Mouse (Mus musculus) lung, embryonic 15.5 days (tissue): Measurements from ENCODE around the gene Washc4. TPM values are rescaled to one million over a fixed set of nuclear protein-coding genes. Genes with fewer than 3 reads are reported as not detected.

Experiments used
- ATAC-seq: fragments of 200-750 bp; cut with Nextera tagmentation; 2 replicates; pipeline ENCODE4 v1.8.0; 2017; ENCODE audit warnings: moderate number of reproducible peaks, borderline replicate concordance; ENCODE audit not compliant: low FRiP score, low TSS enrichment; ENCODE audit errors: extremely low read depth
- H3K27ac ChIP-seq: fragments of 300-500 bp; sonication (generic); 2 replicates; pipeline ENCODE4 v1.5.1; 2015; ENCODE audit warnings: moderate library complexity, mild to moderate bottlenecking, inconsistent platforms
- H3K27me3 ChIP-seq: fragments of 300-500 bp; sonication (generic); 2 replicates; pipeline ENCODE4 v1.6.1; 2015; ENCODE audit warnings: inconsistent platforms
- H3K36me3 ChIP-seq: fragments of 300-500 bp; sonication (generic); 2 replicates; pipeline ENCODE4 v1.6.1; 2015; ENCODE audit warnings: inconsistent platforms
- H3K4me1 ChIP-seq: fragments of 300-500 bp; sonication (generic); 2 replicates; pipeline ENCODE4 v1.6.1; 2015; ENCODE audit warnings: inconsistent platforms
- H3K4me2 ChIP-seq: fragments of 300-500 bp; sonication (generic); 2 replicates; pipeline ENCODE4 v1.6.1; 2015; ENCODE audit warnings: inconsistent platforms, mild to moderate bottlenecking, moderate library complexity
- H3K4me3 ChIP-seq: fragments of 300-500 bp; sonication (generic); 2 replicates; pipeline ENCODE4 v1.5.1; 2015; ENCODE audit warnings: mild to moderate bottlenecking, inconsistent platforms
- H3K9ac ChIP-seq: fragments of 300-500 bp; sonication (generic); 2 replicates; pipeline ENCODE4 v1.6.1; 2015; ENCODE audit warnings: inconsistent platforms
- H3K9me3 ChIP-seq: fragments of 300-500 bp; sonication (generic); 2 replicates; pipeline ENCODE4 v1.6.1; 2016; ENCODE audit warnings: inconsistent platforms
- WGBS: fragments of 180-500 bp; shearing (Covaris S2); methylation state at CpG from one replicate; pipeline ENCODE4 v1.1.7; 2015; 5-methylcytosine and 5-hydroxymethylcytosine counted together
- polyA plus RNA-seq: library from polyadenylated mRNA; unstranded; fragments of >200 nt; fragmentation: Nextera tagmentation; extraction: Ambion mirVana; gene quantifications from 2 replicates; pipeline ENCODE4 v1.2.1, GENCODE M21; 2015

The Washc4 gene
- polyA plus RNA-seq, 1 experiment from 2014 or later = 32.3 TPM

DNA sequence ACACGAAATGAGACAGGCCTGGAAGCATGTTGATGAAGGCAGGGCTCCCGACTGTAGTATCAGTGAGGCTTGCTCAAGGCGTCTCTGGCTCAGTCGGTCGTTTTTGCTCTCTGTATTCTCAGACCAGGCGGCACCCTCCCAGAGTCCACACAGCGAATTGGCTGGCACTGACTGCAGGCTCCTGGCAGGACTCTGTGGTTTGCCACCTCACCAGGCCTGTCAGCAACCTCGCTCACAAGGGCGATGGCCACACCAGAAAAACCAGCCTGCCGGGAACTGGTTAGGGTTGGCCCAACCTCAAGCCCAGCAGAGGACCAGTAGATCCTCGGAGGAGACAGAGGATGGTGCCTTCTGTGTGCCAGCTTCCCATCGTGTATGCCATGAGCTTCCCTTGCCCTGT lies 81.3 kb downstream of the Washc4 start:
- Histone ChIP-seq H3K27ac (no peak overlapping the region), H3K4me1 (0 out of 2 replicates have a peak, but pooled peaks cover 4% of the 10 kb centered on the region), H3K27me3 (no peaks in the 10 kb centered on the region), H3K36me3 (peaks cover 10% of the 10 kb centered on the region; the same call in 1 of the 2 replicates), H3K9ac (no peak overlapping the region), H3K4me2 (no peak overlapping the region), H3K4me3 (no peak overlapping the region), H3K9me3 (no peaks in the 10 kb centered on the region)
- ATAC-seq = no peak
- 76% methylated on average over 12 of the region's 12 CpGs for WGBS

DNA sequence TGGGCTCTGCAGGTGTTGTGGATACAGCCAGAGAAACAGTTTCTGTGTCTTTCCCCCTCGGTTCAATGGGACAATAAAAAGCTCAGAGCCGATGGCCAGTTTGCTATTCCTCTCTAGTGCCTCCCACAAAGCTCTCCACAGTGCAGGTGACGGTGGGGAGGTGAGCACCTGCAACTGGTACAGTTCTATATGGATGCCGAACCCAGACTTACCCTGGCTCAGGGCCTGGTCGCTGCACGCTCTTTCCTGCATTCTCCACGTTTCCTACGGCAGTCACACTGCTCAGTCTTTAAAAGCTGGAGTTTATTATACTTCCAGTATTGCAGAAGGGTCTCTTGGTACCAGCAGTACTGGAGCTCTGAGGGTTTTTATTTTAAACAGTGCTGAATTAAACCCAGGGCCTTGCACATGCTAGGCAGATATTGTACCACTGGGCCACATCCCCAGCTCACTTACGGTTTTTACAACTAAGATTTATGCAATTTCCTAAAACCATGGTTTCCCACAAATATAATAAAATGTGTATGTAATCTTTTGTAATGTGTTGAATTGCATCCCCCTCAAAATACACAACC lies 83.6 kb downstream of the Washc4 start:
- no peak overlapping the region for H3K4me3 ChIP-seq
- H3K27me3 ChIP-seq = no peaks in the 10 kb centered on the region
- 88% methylated on average over 9 of the region's 9 CpGs for WGBS
- H3K27ac ChIP-seq = no peak overlapping the region
- H3K9me3 ChIP-seq = no peaks in the 10 kb centered on the region
- peaks cover 10% of the 10 kb centered on the region; the same call in 1 of the 2 replicates for H3K36me3 ChIP-seq
- H3K4me2 ChIP-seq = no peak overlapping the region
- ATAC-seq = no peak
- H3K4me1 ChIP-seq = 0 out of 2 replicates have a peak, but pooled peaks cover 4% of the 10 kb centered on the region
- H3K9ac ChIP-seq = no peak overlapping the region

DNA sequence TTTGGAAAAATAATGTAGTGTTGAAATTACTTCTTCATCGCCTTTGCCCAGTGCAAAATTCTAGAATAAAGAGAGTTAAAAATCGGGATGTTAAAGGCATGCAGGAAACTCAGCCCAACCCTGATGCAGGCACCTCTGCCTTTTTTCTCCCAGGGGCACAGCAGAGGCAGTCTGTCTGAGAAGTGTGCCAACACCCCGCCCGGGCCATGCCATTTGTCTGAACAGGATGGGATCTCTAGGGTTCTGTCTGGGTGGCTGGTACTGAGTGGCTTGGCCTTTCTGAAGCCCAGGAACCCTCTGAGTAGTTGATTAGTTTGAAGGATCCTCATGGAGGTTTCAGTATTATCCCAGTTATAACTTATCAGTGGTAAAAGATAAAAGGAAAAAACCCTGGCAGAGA lies 84.7 kb downstream of the Washc4 start:
- 79% methylated on average over 4 of the region's 4 CpGs for WGBS
- no peak overlapping the region for H3K4me3 ChIP-seq
- ATAC-seq = no peak
- H3K4me2 ChIP-seq = no peak overlapping the region
- H3K27ac ChIP-seq = no peak overlapping the region
- no peak overlapping the region for H3K9ac ChIP-seq
- peaks cover 10% of the 10 kb centered on the region; the same call in 1 of the 2 replicates for H3K36me3 ChIP-seq
- no peaks in the 10 kb centered on the region for H3K27me3 ChIP-seq
- 0 out of 2 replicates have a peak, but pooled peaks cover 4% of the 10 kb centered on the region for H3K4me1 ChIP-seq
- no peaks in the 10 kb centered on the region for H3K9me3 ChIP-seq

DNA sequence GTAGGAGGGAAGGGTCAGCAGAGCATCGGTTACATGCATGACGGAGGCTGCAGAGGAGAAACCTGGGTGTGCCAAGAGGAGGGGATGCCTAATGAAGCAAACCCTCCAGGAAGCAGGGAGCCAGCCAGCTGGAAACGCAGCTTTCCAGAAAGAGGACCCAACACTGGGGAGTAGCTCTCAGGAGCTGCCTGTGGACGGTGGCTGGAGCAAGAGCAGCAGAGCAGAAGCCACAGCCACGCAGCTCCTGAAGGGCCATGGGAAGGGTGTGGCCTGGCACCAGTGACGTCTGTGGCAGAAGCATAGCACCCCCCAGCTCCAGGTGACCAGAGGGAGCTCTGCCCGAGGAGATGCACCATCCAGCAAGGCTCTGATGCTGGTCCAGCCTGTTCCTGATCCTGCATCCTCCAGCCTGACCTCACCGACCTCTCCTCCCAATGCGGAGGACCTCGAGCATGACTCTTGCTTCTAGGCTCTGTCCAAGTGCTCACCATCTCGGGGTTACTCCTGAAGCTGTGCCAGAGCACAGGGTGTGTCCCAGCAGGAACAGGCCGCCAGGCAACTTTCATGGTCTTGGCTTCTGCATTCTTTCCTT lies 85.7 kb downstream of the Washc4 start:
- 77% methylated on average over 12 of the region's 12 CpGs for WGBS

DNA sequence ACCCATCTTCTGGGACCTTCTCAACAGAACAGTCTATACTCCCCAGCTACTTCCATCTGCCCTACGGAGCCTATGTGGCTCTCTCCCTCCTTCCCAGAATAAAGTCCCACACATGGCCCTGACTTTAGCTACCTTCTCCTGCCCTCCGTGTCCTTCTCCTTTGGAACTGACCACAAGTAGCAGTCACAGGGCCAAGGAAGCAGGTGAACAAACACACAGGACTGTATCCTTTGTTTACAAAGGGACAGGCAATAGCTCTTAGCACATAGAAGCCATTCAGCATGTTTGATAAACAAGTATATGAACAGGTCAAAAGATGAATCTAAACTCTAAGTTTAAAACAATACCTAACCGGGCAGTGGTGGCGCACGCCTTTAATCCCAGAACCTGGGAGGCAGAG lies 86.3 kb downstream of the Washc4 start:
- Histone ChIP-seq H3K27me3 (no peaks in the 10 kb centered on the region), H3K9ac (no peak overlapping the region), H3K36me3 (peaks cover 10% of the 10 kb centered on the region; the same call in 1 of the 2 replicates), H3K27ac (no peak overlapping the region), H3K4me3 (no peak overlapping the region), H3K9me3 (no peaks in the 10 kb centered on the region), H3K4me2 (no peak overlapping the region), H3K4me1 (peaks cover 6% of the 10 kb centered on the region; the same call in 1 of the 2 replicates)
- 84% methylated on average over 5 of the region's 5 CpGs for WGBS
- ATAC-seq = no peak

More for the DNA sequence above, 85.7 kb downstream of the Washc4 start:
- Histone ChIP-seq H3K9me3 (no peaks in the 10 kb centered on the region), H3K27ac (no peak overlapping the region), H3K36me3 (peaks cover 10% of the 10 kb centered on the region; the same call in 1 of the 2 replicates), H3K4me1 (peaks cover 2% of the 10 kb centered on the region; the same call in 1 of the 2 replicates), H3K9ac (no peak overlapping the region), H3K27me3 (no peaks in the 10 kb centered on the region), H3K4me2 (no peak overlapping the region), H3K4me3 (no peak overlapping the region)
- no peak for ATAC-seq

DNA sequence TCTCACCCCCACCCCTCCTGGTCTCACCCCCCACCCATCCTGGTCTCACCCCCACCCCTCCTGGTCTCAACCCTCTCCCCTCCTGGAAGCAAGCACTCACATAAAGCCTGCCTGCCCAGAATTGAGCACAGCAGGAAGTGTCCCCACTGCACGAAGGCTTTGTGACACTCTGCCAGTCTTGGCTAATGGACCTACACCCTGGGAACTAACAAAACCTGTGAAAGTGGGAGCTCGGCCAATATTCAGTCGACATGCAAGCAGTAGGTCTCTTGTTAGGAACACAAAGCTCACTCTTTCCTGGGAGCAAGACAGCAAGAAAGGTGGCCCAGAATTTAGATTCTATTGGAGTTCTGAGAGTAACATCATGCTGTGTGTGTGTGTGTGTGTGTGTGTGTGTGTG lies 87.3 kb downstream of the Washc4 start:
- Histone ChIP-seq H3K4me3 (no peak overlapping the region), H3K4me1 (peaks cover 10% of the 10 kb centered on the region; the same call in 1 of the 2 replicates), H3K9ac (no peak overlapping the region), H3K27ac (no peak overlapping the region), H3K27me3 (no peaks in the 10 kb centered on the region), H3K4me2 (no peak overlapping the region), H3K9me3 (no peaks in the 10 kb centered on the region), H3K36me3 (peaks cover 10% of the 10 kb centered on the region; the same call in 1 of the 2 replicates)
- WGBS = 44% methylated on average over 3 of the region's 3 CpGs
- no peak for ATAC-seq

DNA sequence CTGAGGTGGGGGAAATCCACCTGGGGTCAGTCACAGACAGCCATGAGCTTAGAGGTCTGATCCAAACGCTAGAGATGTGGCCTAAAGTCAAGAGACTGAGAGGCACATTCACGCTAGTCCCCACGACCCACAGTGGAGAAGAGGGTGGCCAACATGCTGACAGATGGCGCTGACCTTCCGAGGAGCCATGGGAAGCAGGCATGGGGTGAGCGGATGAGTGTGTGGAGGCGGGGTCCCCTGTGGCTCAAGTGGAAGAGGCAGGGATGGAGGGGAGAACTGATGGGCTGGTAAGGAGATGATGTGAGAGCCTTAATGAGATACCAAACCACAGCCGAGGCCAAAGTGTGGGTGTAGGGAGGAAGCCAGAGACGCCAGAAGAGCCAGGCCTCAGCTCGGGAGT lies 88.2 kb downstream of the Washc4 start:
- no peak overlapping the region for H3K27ac ChIP-seq
- H3K9ac ChIP-seq = no peak overlapping the region
- WGBS = 81% methylated on average over 10 of the region's 10 CpGs
- H3K4me2 ChIP-seq = no peak overlapping the region
- peaks cover 8% of the 10 kb centered on the region; the same call in 1 of the 2 replicates for H3K36me3 ChIP-seq
- no peaks in the 10 kb centered on the region for H3K27me3 ChIP-seq
- peaks cover 10% of the 10 kb centered on the region; the same call in 1 of the 2 replicates for H3K4me1 ChIP-seq
- H3K4me3 ChIP-seq = no peak overlapping the region
- H3K9me3 ChIP-seq = no peaks in the 10 kb centered on the region
- ATAC-seq = no peak

DNA sequence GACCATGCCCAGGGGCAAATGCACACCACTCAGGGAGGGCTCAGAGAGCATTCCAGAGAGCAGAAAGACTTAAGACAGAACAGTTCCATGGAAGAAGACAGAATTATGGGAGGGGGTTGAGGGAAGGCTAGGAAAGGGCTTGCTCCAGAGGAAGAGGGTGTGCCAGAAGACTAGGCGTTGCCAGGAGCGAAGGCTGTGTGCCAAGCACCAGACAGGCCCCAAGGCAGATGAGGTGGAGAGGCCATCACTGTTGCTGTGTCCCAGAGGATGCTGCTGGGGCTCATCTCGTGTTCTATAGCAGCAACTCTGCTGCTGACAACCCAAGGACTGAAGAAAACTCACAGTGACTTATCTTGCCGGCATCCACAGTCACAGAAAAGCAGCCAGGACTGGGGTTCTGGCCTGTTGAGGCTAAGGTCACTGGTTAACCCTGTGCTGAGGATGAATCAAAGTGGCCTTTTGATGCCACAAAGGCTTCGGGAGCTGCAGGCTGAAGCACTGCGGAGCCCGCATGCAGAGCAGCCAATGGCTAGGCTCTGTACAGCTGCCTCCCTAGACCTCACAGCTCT lies 89.3 kb downstream of the Washc4 start:
- no peak for ATAC-seq
- 0 out of 2 replicates have a peak, but pooled peaks cover 2% of the 10 kb centered on the region for H3K36me3 ChIP-seq
- peaks cover 11% of the 10 kb centered on the region; the same call in 1 of the 2 replicates for H3K4me1 ChIP-seq
- no peak overlapping the region for H3K27ac ChIP-seq
- 70% methylated on average over 7 of the region's 7 CpGs for WGBS
- no peak overlapping the region for H3K9ac ChIP-seq
- H3K9me3 ChIP-seq = no peaks in the 10 kb centered on the region
- H3K4me2 ChIP-seq = no peak overlapping the region
- no peaks in the 10 kb centered on the region for H3K27me3 ChIP-seq
- no peak overlapping the region for H3K4me3 ChIP-seq

DNA sequence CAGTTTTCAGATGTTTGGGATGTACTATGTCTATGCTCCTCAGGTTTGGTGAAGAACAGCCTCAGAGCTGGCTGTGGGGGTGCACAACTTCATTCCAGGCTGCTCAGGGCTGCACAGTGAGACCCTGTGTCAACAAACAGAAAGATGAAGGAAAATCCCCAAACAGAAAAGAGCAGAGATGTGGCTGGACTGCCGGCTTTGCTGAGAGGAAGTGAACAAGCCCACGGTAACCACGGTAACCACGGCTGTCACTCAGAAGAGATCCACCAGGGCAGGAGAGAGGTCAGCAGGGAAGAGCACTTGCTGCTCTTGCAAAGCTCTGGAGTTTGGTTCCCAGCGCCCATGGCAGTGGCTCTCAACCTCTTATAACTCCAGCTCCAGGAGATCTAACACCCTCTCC lies 90.9 kb downstream of the Washc4 start:
- no peak overlapping the region for H3K27ac ChIP-seq
- H3K9me3 ChIP-seq = no peaks in the 10 kb centered on the region
- H3K4me2 ChIP-seq = no peak overlapping the region
- no peak overlapping the region for H3K9ac ChIP-seq
- H3K4me3 ChIP-seq = no peak overlapping the region
- no peaks in the 10 kb centered on the region for H3K27me3 ChIP-seq
- WGBS = 25% methylated on average over 5 of the region's 5 CpGs
- H3K4me1 ChIP-seq = peaks cover 14% of the 10 kb centered on the region; the same call in 1 of the 2 replicates
- H3K36me3 ChIP-seq = 0 out of 2 replicates have a peak, but pooled peaks cover 2% of the 10 kb centered on the region
- no peak for ATAC-seq

DNA sequence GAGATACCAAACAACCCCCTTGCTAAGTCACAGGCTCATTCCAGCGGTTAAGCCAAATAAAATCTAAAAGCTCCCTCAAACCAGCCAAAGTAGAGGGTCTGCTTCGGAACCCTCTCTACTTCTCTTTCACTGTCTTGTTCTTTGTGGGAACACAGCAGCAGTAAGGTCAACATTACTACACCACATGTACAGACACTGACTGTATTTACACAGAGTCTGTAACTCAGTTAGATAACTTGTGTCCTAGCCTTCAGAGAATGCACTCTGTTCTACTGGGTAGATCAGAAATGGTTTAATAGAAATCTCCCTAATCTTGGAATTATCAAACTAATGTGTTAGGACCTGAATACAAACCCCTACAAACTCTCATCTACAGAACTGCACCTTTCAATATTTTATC lies 92.6 kb downstream of the Washc4 start:
- 78% methylated on average over 2 of the region's 2 CpGs for WGBS
- no peak for ATAC-seq
- H3K27ac ChIP-seq = no peak overlapping the region
- no peak overlapping the region for H3K4me3 ChIP-seq
- 0 out of 2 replicates have a peak, but pooled peaks cover 2% of the 10 kb centered on the region for H3K36me3 ChIP-seq
- H3K9ac ChIP-seq = no peak overlapping the region
- peaks cover 14% of the 10 kb centered on the region; the same call in 1 of the 2 replicates for H3K4me1 ChIP-seq
- H3K27me3 ChIP-seq = no peaks in the 10 kb centered on the region
- H3K4me2 ChIP-seq = no peak overlapping the region
- H3K9me3 ChIP-seq = no peaks in the 10 kb centered on the region

DNA sequence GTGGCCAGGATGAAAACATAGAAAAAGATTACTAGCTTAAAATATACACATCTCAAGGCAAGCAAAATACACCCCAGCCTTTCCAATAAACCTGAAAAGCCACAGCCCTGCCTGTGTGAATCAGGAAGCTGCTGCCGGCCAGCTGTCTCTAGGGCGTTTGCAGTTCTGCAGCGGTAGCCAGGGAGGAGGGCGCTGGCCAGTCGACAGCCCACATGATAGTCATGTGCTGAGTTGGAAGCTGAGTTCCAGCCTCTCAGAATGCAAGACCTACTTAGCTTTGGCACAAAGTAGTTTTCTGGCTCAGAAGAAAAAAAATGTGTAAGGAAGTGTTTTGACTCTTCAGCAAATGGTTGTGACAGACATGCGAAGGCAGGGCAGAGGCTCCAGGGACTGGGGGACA lies 93.7 kb downstream of the Washc4 start:
- no peak overlapping the region for H3K9ac ChIP-seq
- no peak overlapping the region for H3K4me3 ChIP-seq
- H3K9me3 ChIP-seq = no peaks in the 10 kb centered on the region
- H3K27ac ChIP-seq = no peak overlapping the region
- H3K27me3 ChIP-seq = no peaks in the 10 kb centered on the region
- 0 out of 2 replicates have a peak, but pooled peaks cover 2% of the 10 kb centered on the region for H3K36me3 ChIP-seq
- 15% methylated on average over 6 of the region's 6 CpGs for WGBS
- H3K4me1 ChIP-seq = peaks cover 20% of the 10 kb centered on the region; the same call in 1 of the 2 replicates
- no peak overlapping the region for H3K4me2 ChIP-seq
- peak; percentile 78; the same call in 1 of the 2 replicates for ATAC-seq

DNA sequence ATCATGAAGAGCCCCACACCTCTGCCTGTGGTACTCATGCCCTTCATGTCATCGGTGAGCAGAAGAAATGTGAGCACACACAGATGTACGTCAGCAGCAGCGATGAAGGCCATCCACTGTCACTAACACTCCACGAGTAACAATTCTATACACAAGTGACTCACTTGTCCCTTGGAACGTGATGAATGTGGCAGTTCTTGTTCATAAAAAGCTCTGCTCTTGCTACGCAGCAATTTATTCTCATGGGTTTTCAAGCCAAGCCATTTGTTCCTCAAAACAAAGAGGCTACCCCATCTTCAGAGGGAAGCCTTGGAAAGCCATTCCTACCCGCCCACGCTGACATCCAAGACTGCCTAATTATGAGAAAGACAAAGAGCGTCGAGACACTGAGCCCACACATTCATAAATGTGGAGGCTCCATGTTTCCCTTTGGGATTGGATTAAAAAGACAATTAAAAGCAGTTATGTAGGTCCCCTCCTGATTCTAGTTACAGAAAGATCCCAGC lies 96.4 kb downstream of the Washc4 start:
- Histone ChIP-seq H3K9ac (no peak overlapping the region), H3K4me1 (peaks cover 26% of the 10 kb centered on the region), H3K9me3 (no peaks in the 10 kb centered on the region), H3K4me2 (no peak overlapping the region), H3K4me3 (no peak overlapping the region), H3K27me3 (no peaks in the 10 kb centered on the region), H3K27ac (no peak overlapping the region), H3K36me3 (0 out of 2 replicates have a peak, but pooled peaks cover 2% of the 10 kb centered on the region)
- WGBS = 83% methylated on average over 10 of the region's 10 CpGs
- no peak for ATAC-seq
